9 mouse cellular contexts compared by ENCODE assay signal in the genomic region with DNA sequence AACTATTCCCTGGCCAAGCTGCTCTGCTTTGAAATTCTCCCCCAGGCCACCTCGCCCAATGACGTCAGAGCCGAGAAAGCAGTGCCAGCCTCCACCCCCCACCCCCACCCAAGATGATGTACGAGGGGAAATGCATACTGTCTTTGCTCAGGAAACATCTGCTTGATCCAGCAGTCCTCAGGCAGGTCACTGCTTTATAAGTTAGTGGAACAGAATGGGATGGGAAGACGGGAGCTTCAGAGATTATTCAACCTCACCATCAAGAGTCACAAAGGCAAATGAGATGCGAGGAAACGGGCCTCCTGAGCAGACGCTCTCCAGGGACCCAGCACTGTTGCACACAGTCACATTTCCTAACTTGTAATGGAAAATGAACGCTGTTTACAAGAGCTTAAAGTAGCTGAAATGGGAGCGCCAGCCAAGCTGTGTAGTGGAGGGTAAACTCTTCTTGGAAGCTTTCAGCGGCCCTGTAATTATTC. TPM values are rescaled to one million over a fixed set of nuclear protein-coding genes. Genes with fewer than 3 reads are reported as not detected.
A peak's percentile ranks its signal among the peaks of the same experiment; 100 is the strongest.
DNase-seq lines count a peak whose midpoint lies in the region; ATAC-seq lines count a peak whose summit lies in the region.
"Had no signal": no experiment of that assay in that cellular context is flagged by ENCODE, and none has a peak within 500 bp of the region (broad histone marks: within the 10 kb centered on the region; RNA-seq: fewer than 3 reads in every experiment).

No protein-coding gene starts in this region.

- intact Hi-C loops in heart, postnatal 36 days (cut with DNase I): no loop called here

- H3K4me2 ChIP-seq in forebrain, embryonic 13.5 days: 0 out of 2 replicates have a peak overlapping the region, but pooled peaks have one; percentile 4
- H3K4me2 ChIP-seq in limb, embryonic 13.5 days (replicated peaks): peak overlapping the region; percentile 32
- H3K4me2 ChIP-seq in stomach, embryonic 14.5 days (replicated peaks; ENCODE audit: low read depth, low read length): 0 out of 2 replicates have a peak overlapping the region, but pooled peaks have one; percentile 7

- no peak overlapping the region for H3K4me3 ChIP-seq in forebrain, embryonic 13.5 days
- H3K4me3 ChIP-seq in limb, embryonic 13.5 days: no peak overlapping the region
- no peak overlapping the region for H3K4me3 ChIP-seq in stomach, embryonic 14.5 days (ENCODE audit: low read depth, low read length)

- 23% methylated on average over 11 of the region's 11 CpGs for WGBS in forebrain, embryonic 13.5 days
- 26% methylated on average over 11 of the region's 11 CpGs for WGBS in limb, embryonic 13.5 days
- WGBS in stomach, embryonic 14.5 days: 10% methylated on average over 11 of the region's 11 CpGs

- ATAC-seq in frontal cortex, adult (ENCODE audit: low TSS enrichment): peak; percentile 20; the same call in 1 of the 2 replicates
- ATAC-seq in forebrain, embryonic 13.5 days: peak; percentile 10; the same call in 1 of the 2 replicates
- peak; percentile 48 for ATAC-seq in limb, embryonic 13.5 days (ENCODE audit: low FRiP score, low read depth)
- ATAC-seq in stomach, embryonic 14.5 days (ENCODE audit: insufficient number of reproducible peaks, insufficient read depth, low FRiP score, low read depth): peak; percentile 42; the same call in 1 of the 2 replicates

- no peak overlapping the region for H3K27ac ChIP-seq in forebrain, embryonic 13.5 days
- H3K27ac ChIP-seq in limb, embryonic 13.5 days: peak overlapping the region; percentile 64
- peak overlapping the region; percentile 52 for H3K27ac ChIP-seq in stomach, embryonic 14.5 days (ENCODE audit: low read length)

- no peaks in the 10 kb centered on the region for H3K27me3 ChIP-seq in forebrain, embryonic 13.5 days
- H3K27me3 ChIP-seq in limb, embryonic 13.5 days: no peaks in the 10 kb centered on the region
- H3K27me3 ChIP-seq in stomach, embryonic 14.5 days (ENCODE audit: control insufficient read depth, insufficient read depth, low read length): no peaks in the 10 kb centered on the region

- no peak overlapping the region for H3K9ac ChIP-seq in forebrain, embryonic 13.5 days
- no peak overlapping the region for H3K9ac ChIP-seq in limb, embryonic 13.5 days
- no peak overlapping the region for H3K9ac ChIP-seq in stomach, embryonic 14.5 days (replicated peaks; ENCODE audit: low read depth, low read length)

- no peak for DNase-seq in frontal cortex, adult 2 months (ENCODE audit: extremely low spot score in 1 of 2, low spot score in 1 of 2)
- DNase-seq in heart, postnatal 36 days: peak; percentile 31 to 41
- DNase-seq in layer of hippocampus, adult 9-11 months: no peak
- no peak for DNase-seq in frontal cortex, postnatal 25 days (ENCODE audit: low spot score in 2 of 2)

- H3K4me1 ChIP-seq in forebrain, embryonic 13.5 days: peaks cover 14% of the 10 kb centered on the region
- H3K4me1 ChIP-seq in limb, embryonic 13.5 days: peaks cover 17% of the 10 kb centered on the region
- peaks cover 13% of the 10 kb centered on the region for H3K4me1 ChIP-seq in stomach, embryonic 14.5 days (ENCODE audit: control insufficient read depth, insufficient read depth, low read length)

- no peaks in the 10 kb centered on the region for H3K9me3 ChIP-seq in forebrain, embryonic 13.5 days (replicated peaks)
- H3K9me3 ChIP-seq in limb, embryonic 13.5 days: no peaks in the 10 kb centered on the region
- no peaks in the 10 kb centered on the region for H3K9me3 ChIP-seq in stomach, embryonic 14.5 days (ENCODE audit: control insufficient read depth, low read depth, low read length)

- H3K36me3 ChIP-seq in forebrain, embryonic 13.5 days (ENCODE audit: poor library complexity, severe bottlenecking): no peaks in the 10 kb centered on the region
- no peaks in the 10 kb centered on the region for H3K36me3 ChIP-seq in limb, embryonic 13.5 days
- no peaks in the 10 kb centered on the region for H3K36me3 ChIP-seq in stomach, embryonic 14.5 days (ENCODE audit: control insufficient read depth, insufficient read depth, low read length)

RNA-seq across cellular contexts. Expression of a gene that starts 24.3 kb away (rescaled TPM):
- 1.8 and 2.2 TPM in 2 replicates for polyA plus RNA-seq in frontal cortex, adult 2 months (2012; rRNA removed)
- polyA plus RNA-seq in forebrain, embryonic 13.5 days (2015; fragmentation: Nextera tagmentation; extraction: Ambion mirVana): 2.6 TPM in 2 replicates
- 1 to 10 TPM; 3.5 to 4.2 TPM for total RNA-seq in heart, postnatal 36 days (2021)
- 6.9 and 8.2 TPM in 2 replicates for polyA plus RNA-seq in limb, embryonic 13.5 days (2015; fragmentation: Nextera tagmentation; extraction: Ambion mirVana)
- 6.6 and 7.0 TPM in 2 replicates for polyA plus RNA-seq in stomach, embryonic 14.5 days (2014; fragmentation: Nextera tagmentation; extraction: Ambion mirVana)

RNA-seq across cellular contexts. Expression of a gene that starts 51.8 kb away (rescaled TPM):
- 18.3 and 20.2 TPM in 2 replicates for polyA plus RNA-seq in frontal cortex, adult 2 months (2012; rRNA removed)
- polyA plus RNA-seq in forebrain, embryonic 13.5 days (2015; fragmentation: Nextera tagmentation; extraction: Ambion mirVana): 4.8 and 5.0 TPM in 2 replicates
- 10 to 100 TPM; 13.2 to 22.4 TPM for total RNA-seq in heart, postnatal 36 days (2021)
- polyA plus RNA-seq in limb, embryonic 13.5 days (2015; fragmentation: Nextera tagmentation; extraction: Ambion mirVana): 17.1 and 18.1 TPM in 2 replicates
- polyA plus RNA-seq in stomach, embryonic 14.5 days (2014; fragmentation: Nextera tagmentation; extraction: Ambion mirVana): 37.7 and 40.3 TPM in 2 replicates
- polyA plus RNA-seq: C2C12 had no signal

Comparison
In these comparisons a context has a peak if more than half of its experiments do, and no peak if none do; other contexts are left out.
1. DNase-seq: peak in heart, postnatal 36 days (2 of 2); none in frontal cortex, adult 2 months (0 of 2), layer of hippocampus, adult 9-11 months (single experiment) and frontal cortex, postnatal 25 days (0 of 2).
2. Peak in every context shown above with its lines, with median percentiles within 50 percentile points of each other: ATAC-seq and H3K4me2 ChIP-seq.